In genomic region chr11:118479776-118480175, GRCm38 (mm10) we compare ENCODE assay signal across 16 mouse cellular contexts. TPM values are rescaled to one million over a fixed set of nuclear protein-coding genes. Genes with fewer than 3 reads are reported as not detected.
DNase-seq lines count a peak whose midpoint lies in the region; ATAC-seq and TF ChIP-seq lines count a peak whose summit lies in the region.
"Had no signal": no experiment of that assay in that cellular context is flagged by ENCODE, and none has a peak within 500 bp of the region (broad histone marks: within the 10 kb centered on the region; RNA-seq: fewer than 3 reads in every experiment).

No protein-coding gene starts in this region.

- H3K27ac ChIP-seq in gastrocnemius, adult 2 months = peak overlapping the region; percentile 46; the same call in 1 of the 2 replicates
- no peak overlapping the region for H3K27ac ChIP-seq in lung, embryonic 14.5 days (ENCODE audit: low read depth)
- H3K27ac ChIP-seq in lung, postnatal 0 days (ENCODE audit: low read length) = no peak overlapping the region
- H3K27ac ChIP-seq: embryonic facial prominence, embryonic 15.5 days; midbrain, embryonic 15.5 days had no signal

- TF ChIP-seq EP300 in lung, postnatal 0 days (IDR thresholded peaks at IDR 0.05) = no peak

- DNase-seq in gastrocnemius, adult 2 months = no peak
- DNase-seq in gastrocnemius, postnatal 10 days = no peak
- DNase-seq in lung, embryonic 14.5 days = peak; percentile 40
- no peak for DNase-seq in lung, postnatal 0 days (ENCODE audit: low spot score)
- DNase-seq in adrenal gland, postnatal 10 days = peak; percentile 79
- peak; percentile 78 for DNase-seq in kidney, postnatal 14 days
- DNase-seq in retina, postnatal 1 day = no peak
- DNase-seq in layer of hippocampus, postnatal 36 days = no peak
- DNase-seq: forebrain, postnatal 0 days; gastrocnemius, postnatal 36 days; lung, postnatal 36 days; right cerebral cortex, postnatal 4 days; thymus, postnatal 36 days had no signal

- no peak for TF ChIP-seq CTCF in gastrocnemius, adult 2 months (IDR thresholded peaks at IDR 0.05)
- no peak for TF ChIP-seq CTCF in lung, embryonic 14.5 days (IDR thresholded peaks at IDR 0.05; ENCODE audit: low read depth)
- TF ChIP-seq CTCF in lung, postnatal 0 days (IDR thresholded peaks at IDR 0.05) = no peak

- H3K4me1 ChIP-seq in lung, embryonic 14.5 days (ENCODE audit: insufficient read depth) = peaks cover 2% of the 10 kb centered on the region; the same call in 1 of the 2 replicates
- no peaks in the 10 kb centered on the region; the same call in 1 of the 2 replicates for H3K4me1 ChIP-seq in lung, postnatal 0 days (ENCODE audit: insufficient read depth, low read depth, low read length)

- WGBS in lung, embryonic 14.5 days = 70% methylated on average over 12 of the region's 12 CpGs
- 71% methylated on average over 12 of the region's 12 CpGs for WGBS in lung, postnatal 0 days

- H3K4me3 ChIP-seq in gastrocnemius, adult 2 months = peak overlapping the region; percentile 34
- H3K4me3 ChIP-seq in lung, embryonic 14.5 days (ENCODE audit: low read depth, low read length) = no peak overlapping the region
- H3K4me3 ChIP-seq in lung, postnatal 0 days (ENCODE audit: low read depth, low read length) = no peak overlapping the region
- H3K4me3 ChIP-seq: embryonic facial prominence, embryonic 15.5 days; midbrain, embryonic 15.5 days had no signal

- no peaks in the 10 kb centered on the region for H3K9me3 ChIP-seq in lung, embryonic 14.5 days (ENCODE audit: low read depth, low read length)
- no peaks in the 10 kb centered on the region for H3K9me3 ChIP-seq in lung, postnatal 0 days (ENCODE audit: low read length)
- H3K9me3 ChIP-seq: embryonic facial prominence, embryonic 15.5 days; midbrain, embryonic 15.5 days had no signal

- no peak overlapping the region for H3K4me2 ChIP-seq in lung, embryonic 14.5 days
- no peak overlapping the region for H3K4me2 ChIP-seq in lung, postnatal 0 days (replicated peaks; ENCODE audit: low read depth, low read length)
- H3K4me2 ChIP-seq: embryonic facial prominence, embryonic 15.5 days; midbrain, embryonic 15.5 days had no signal

- H3K36me3 ChIP-seq in lung, embryonic 14.5 days (ENCODE audit: insufficient read depth) = peaks cover 25% of the 10 kb centered on the region; the same call in 1 of the 2 replicates
- H3K36me3 ChIP-seq in lung, postnatal 0 days (ENCODE audit: insufficient read depth, low read length) = peaks cover under 1% of the 10 kb centered on the region; the same call in 1 of the 2 replicates
- H3K36me3 ChIP-seq: midbrain, embryonic 15.5 days had no signal

- ATAC-seq in lung, embryonic 14.5 days (ENCODE audit: insufficient read depth) = no peak
- no peak for ATAC-seq in lung, postnatal 0 days
- ATAC-seq: forebrain, postnatal 0 days; midbrain, embryonic 15.5 days; Patski had no signal

- no peak overlapping the region for H3K9ac ChIP-seq in lung, embryonic 14.5 days
- H3K9ac ChIP-seq in lung, postnatal 0 days (replicated peaks; ENCODE audit: low read depth) = no peak overlapping the region
- H3K9ac ChIP-seq: embryonic facial prominence, embryonic 15.5 days; forebrain, postnatal 0 days; midbrain, embryonic 15.5 days had no signal

- intact Hi-C loops in gastrocnemius, adult 2 months (cut with DNase I) = no loop called here

- H3K27me3 ChIP-seq in lung, embryonic 14.5 days (ENCODE audit: insufficient read depth, low read length) = no peaks in the 10 kb centered on the region
- H3K27me3 ChIP-seq in lung, postnatal 0 days (replicated peaks; ENCODE audit: insufficient read depth, low read length) = no peaks in the 10 kb centered on the region
- H3K27me3 ChIP-seq: embryonic facial prominence, embryonic 15.5 days; midbrain, embryonic 15.5 days; Patski had no signal

RNA-seq across cellular contexts. Expression of gene Engase, which starts 3.1 kb away (rescaled TPM):
- total RNA-seq in gastrocnemius, adult 2 months (2021) = 1 to 10 TPM; 4.3 to 6.2 TPM
- total RNA-seq in gastrocnemius, postnatal 10 days (2021) = 10 to 100 TPM; 16.6 to 17.3 TPM
- polyA plus RNA-seq in lung, embryonic 14.5 days (2014; fragmentation: Nextera tagmentation; extraction: Ambion mirVana) = 7.0 and 10.5 TPM in 2 replicates
- polyA plus RNA-seq in lung, postnatal 0 days (2015; fragmentation: Nextera tagmentation; extraction: Ambion mirVana) = 4.7 and 4.9 TPM in 2 replicates
- total RNA-seq in adrenal gland, postnatal 10 days (2021) = 10 to 100 TPM; 12.7 to 16.3 TPM
- total RNA-seq in layer of hippocampus, postnatal 36 days (2021) = 10 to 100 TPM; 15.2 to 15.5 TPM

RNA-seq across cellular contexts. Expression of gene C1qtnf1, which starts 51.8 kb away (rescaled TPM):
- total RNA-seq in gastrocnemius, adult 2 months (2021) = 10 to 100 TPM in 1 of 2 experiments, 1 to 10 TPM in 1; 7.9 to 12.6 TPM
- total RNA-seq in gastrocnemius, postnatal 10 days (2021) = 10 to 100 TPM; 31.8 to 37.4 TPM
- polyA plus RNA-seq in lung, embryonic 14.5 days (2014; fragmentation: Nextera tagmentation; extraction: Ambion mirVana) = 6.6 and 7.7 TPM in 2 replicates
- polyA plus RNA-seq in lung, postnatal 0 days (2015; fragmentation: Nextera tagmentation; extraction: Ambion mirVana) = 7.2 and 9.1 TPM in 2 replicates
- 10 to 100 TPM; 27.7 to 28.7 TPM for total RNA-seq in adrenal gland, postnatal 10 days (2021)
- 1 to 10 TPM; 2.2 to 2.7 TPM for total RNA-seq in layer of hippocampus, postnatal 36 days (2021)

Comparison
In these comparisons a context has a peak if more than half of its experiments do, and no peak if none do; other contexts are left out.
1. DNase-seq: peak in lung, embryonic 14.5 days (single experiment), adrenal gland, postnatal 10 days (single experiment) and kidney, postnatal 14 days (single experiment); none in gastrocnemius, adult 2 months (single experiment), gastrocnemius, postnatal 10 days (single experiment), lung, postnatal 0 days (single experiment), retina, postnatal 1 day (single experiment) and layer of hippocampus, postnatal 36 days (0 of 2).